Mouse (Mus musculus) heart, adult 11 months (tissue): ENCODE data around the gene Slc39a2.
"Not testable (repeated sequence)": the region's sequence is repeated elsewhere in the genome, so short reads cannot be mapped to it uniquely, and the experiment has no call there.

Source experiments
- DNase-seq: peaks from one replicate; pipeline ENCODE4 v3.0.0; 2022

Gene Slc39a2

GRCm38 (mm10) chr14:51892191-51892939 is at the start of gene Slc39a2:
Gene Slc39a2, plus strand, starts transcription at chr14:51892889.
- DNase-seq, result no peak

- DNase-seq, result no peak
Measured at GRCm38 (mm10) chr14:51843882-51844281, 48.8 kb upstream of the Slc39a2 start.

GRCm38 (mm10) chr14:51846566-51846965 is 46.1 kb upstream of the Slc39a2 start:
- peak; percentile 69 for DNase-seq

- DNase-seq, result peak; percentile 55
Measured at GRCm38 (mm10) chr14:51851006-51851405, 41.7 kb upstream of the Slc39a2 start.

GRCm38 (mm10) chr14:51853399-51853798 is 39.3 kb upstream of the Slc39a2 start, which contains the start of gene Ear6:
Gene Ear6, plus strand, starts transcription at chr14:51853699.
- DNase-seq, result no peak

DNA sequence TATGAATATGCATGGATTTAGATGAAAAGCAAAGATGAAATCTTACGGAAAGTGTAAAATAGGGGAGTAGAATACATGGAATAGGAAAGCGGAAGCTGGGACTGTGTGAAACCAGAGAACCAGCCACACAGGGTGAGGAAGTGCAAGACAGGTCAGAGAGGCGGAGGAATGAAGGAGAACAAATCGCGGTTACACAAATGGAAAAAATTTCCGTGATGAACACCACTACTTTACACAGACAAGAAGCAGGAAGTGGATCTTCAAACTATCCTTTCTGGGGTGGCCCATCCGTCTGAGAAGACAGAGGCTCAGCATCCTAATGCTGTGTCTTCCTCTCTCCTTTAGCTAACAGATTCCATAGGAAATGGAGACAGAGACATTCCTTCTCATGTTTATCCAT is 37.4 kb upstream of the Slc39a2 start:
- peak; percentile 30 for DNase-seq

DNA sequence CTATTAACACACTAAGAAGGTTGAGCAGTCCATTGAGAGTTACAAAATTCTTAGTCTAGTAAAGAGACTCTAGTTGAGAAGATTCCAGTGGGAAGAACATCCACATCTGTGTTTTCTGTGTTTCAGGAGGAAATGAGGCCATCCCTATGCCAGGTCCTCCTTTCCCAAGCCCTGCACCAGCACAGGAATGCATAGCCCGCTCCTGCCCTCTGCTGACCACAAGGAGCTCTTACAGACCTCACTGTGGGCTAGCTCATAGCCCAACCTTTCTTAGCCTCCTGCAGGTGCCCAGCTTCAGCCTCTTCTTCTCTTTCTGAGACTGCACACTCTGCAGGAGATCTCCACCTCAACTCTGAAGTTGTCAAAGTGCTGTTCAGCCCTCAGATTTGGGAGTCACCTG is 29.1 kb upstream of the Slc39a2 start:
- not testable (repeated sequence) for DNase-seq

DNA sequence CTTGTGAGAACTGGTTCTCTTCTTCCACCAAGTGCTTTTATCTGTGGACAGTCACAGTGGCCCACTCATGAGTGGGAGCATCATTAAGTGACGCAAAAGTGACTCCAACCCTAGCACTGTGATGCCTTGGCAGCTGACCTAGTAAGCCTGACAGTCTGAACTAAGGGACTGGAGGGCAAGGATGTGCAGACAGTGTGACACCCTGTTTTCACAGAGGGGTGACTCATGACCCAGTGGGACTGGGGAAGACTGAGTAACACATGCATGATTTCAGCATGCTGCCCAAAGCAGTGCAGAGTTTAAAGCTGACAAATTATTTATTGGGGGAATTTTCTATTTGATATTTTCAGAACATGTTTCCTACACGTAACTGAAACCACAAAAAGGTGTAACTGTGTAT is 21.9 kb upstream of the Slc39a2 start:
- no peak for DNase-seq

GRCm38 (mm10) chr14:51871741-51872140 is 20.9 kb upstream of the Slc39a2 start:
- no peak for DNase-seq

GRCm38 (mm10) chr14:51877517-51877916 is 15.2 kb upstream of the Slc39a2 start:
- no peak for DNase-seq

GRCm38 (mm10) chr14:51883527-51884030 is 9.1 kb upstream of the Slc39a2 start:
- DNase-seq, result peak; percentile 96

- DNase-seq, result no peak
Measured at GRCm38 (mm10) chr14:51884031-51884544, 8.6 kb upstream of the Slc39a2 start.

- DNase-seq, result peak; percentile 100
Measured at GRCm38 (mm10) chr14:51884598-51885331, 7.9 kb upstream of the Slc39a2 start, which contains the start of gene Mettl17. Gene Mettl17, plus strand, starts transcription at chr14:51884842.

GRCm38 (mm10) chr14:51886051-51886450 is 6.6 kb upstream of the Slc39a2 start:
- no peak for DNase-seq

- no peak for DNase-seq
Measured at GRCm38 (mm10) chr14:51889833-51890232, 2.9 kb upstream of the Slc39a2 start.

DNA sequence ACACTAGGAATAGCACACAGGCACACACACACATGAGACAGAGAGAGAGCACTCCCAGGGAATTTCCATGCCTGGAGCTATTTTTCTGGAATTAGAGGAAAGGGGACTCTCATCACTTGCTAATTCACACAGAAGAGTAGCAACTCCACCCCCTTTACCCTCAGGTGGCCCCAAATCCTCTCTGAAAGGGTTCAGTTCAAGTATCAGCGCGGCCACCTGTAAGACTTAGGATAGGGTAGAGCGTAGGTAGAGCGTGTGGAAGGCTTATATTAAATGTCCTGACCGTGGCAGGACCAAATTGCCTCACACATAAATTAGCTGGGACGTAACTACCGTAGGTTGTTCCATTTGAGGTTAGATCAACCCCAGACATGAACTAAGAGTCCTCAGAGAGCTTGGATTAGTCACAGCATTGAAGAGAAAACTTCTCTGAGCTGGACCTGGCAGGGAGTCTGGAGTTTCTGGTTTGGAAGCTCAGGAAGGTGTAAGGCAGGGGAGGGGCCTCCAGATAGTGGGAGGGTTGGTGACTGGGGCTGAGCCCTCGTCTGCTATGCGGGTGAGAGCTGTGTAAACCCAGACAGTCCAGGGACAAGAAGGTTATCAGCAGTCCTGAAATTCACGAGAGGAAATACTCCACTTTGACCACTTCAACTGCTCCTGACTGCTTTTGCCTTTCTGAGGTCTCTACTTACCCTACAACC is 555 bp downstream of the Slc39a2 start:
- DNase-seq, result peak; percentile 83

DNA sequence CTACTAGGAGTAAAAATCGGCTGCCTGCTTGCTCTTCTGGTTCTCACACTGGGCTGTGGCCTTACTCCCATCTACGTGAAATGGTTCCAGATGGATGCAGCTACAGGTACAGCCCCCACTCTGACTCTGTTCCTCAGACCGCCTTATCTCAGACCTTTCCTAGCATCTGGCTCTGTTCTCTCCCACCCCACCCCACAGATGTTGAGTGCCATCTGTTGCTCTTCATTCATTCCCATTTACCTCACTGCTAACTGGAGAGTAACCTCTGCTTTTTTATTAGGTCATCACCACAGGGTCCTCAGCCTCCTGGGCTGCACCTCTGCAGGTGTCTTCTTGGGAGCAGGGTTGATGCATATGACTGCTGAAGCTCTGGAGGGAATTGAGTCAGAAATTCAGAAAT is 1.1 kb downstream of the Slc39a2 start:
- DNase-seq, result peak; percentile 66

DNA sequence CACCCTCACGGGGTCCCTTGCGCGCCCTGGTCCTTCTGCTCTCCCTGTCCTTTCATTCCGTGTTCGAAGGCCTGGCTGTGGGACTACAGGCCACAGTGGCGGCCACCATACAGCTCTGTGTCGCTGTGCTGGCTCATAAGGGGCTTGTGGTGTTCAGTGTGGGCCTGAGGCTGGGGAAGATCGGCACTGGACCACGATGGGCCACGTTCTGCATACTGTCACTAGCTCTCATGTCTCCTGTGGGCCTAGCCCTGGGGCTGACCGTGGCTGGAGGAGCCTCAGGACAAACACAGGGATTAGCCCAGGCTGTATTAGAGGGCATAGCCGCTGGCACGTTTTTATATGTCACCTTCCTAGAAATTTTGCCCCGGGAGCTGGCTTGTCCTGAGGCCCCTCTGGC is 2.4 kb downstream of the Slc39a2 start:
- DNase-seq, result peak; percentile 91

DNA sequence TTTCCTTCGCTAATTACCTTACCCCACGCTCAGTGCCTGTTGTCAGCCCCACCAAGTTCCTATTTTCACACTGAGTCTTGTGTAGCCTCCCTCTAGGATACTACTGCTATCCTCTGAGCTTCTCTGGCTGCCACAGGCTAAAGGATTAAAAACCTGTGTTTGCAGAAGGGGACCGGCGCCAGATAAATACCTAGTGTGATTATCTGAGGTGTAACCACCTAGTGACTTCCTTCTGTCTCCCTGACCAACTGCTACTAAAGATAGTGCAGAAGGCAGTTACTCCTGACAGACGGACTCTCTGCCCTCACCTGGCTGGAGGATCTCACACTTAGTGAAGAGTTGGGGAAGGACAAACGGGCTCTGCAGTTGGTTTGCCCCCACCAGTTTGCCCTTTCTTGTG is 3.3 kb downstream of the Slc39a2 start:
- DNase-seq, result no peak

GRCm38 (mm10) chr14:51896539-51897170 is 4.0 kb downstream of the Slc39a2 start:
- DNase-seq, result peak; percentile 76

- DNase-seq, result no peak
Measured at GRCm38 (mm10) chr14:51899351-51899750, 6.7 kb downstream of the Slc39a2 start.
